Mouse (Mus musculus): ENCODE results near the gene Lcn2.

- no peak for TF ChIP-seq GATA1 (IDR thresholded peaks at IDR 0.05; ENCODE audit: borderline replicate concordance, low read length)
- no peak for TF ChIP-seq FLI1 (IDR thresholded peaks at IDR 0.05; ENCODE audit: low read length)
These were observed 20.7 kb upstream of the Lcn2 start for GRCm38 (mm10) chr2:32408429-32409424.

Measured in megakaryocyte, embryonic 14.5 days (primary cell).